Mouse (Mus musculus): ENCODE results near the gene Anapc2.

DNA sequence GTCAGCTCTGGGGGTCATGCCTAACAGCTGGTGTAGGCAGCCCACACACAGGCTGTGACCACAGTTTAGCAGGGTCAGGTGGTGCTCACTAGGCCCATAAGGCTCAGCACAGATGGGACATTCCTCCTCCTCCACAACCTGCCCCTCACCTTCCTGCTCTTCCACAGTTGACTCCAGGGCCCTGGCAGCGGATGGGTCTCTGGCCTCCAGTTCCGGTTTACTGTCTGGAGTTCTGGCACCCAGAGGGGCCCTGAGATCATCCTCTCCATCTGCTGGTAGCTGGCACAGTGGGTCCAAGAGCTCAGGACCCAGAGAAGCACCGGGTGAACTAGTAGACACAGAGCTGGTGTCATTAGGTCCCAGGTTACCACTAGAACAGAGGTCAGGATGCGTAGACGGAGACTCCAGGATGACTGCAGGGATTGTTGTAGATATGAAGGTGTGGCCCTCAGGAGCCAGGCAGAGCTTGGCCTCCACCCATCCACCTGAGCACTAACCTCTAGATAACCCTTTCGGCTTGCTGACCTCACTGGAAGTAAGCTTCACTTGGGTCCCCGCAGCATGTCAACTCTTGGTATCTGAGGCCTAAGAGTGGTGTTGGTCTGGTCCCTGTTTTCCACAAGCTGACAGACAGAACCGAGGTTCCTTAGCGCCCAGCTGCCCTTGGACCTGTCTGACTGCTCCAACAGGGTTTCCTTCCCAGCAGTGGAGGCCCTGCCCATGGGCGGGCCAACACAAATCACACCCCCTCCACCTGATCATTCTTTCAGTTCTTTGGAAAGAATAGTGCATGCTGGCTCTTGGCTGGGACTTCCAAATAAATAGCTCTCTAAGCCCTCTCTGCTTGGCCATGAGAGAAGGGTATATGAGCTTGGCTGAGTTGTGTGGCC lies 25.9 kb upstream of the Anapc2 start, which contains the start of gene AL732309.1:
- TF ChIP-seq FLI1 (IDR thresholded peaks at IDR 0.05; ENCODE audit: low read length), result no peak
- TF ChIP-seq GATA1 (IDR thresholded peaks at IDR 0.05; ENCODE audit: borderline replicate concordance, low read length), result no peak
